26 mouse cellular contexts compared by ENCODE assay signal in genomic region chr13:50999738-51000137, GRCm38 (mm10).
DNase-seq lines count a peak whose midpoint lies in the region; ATAC-seq and TF ChIP-seq lines count a peak whose summit lies in the region.
"Had no signal": no experiment of that assay in that cellular context is flagged by ENCODE, and none has a peak within 500 bp of the region (broad histone marks: within the 10 kb centered on the region; RNA-seq: fewer than 3 reads in every experiment).

No protein-coding gene starts in this region.

- 57% methylated on average over 4 of the region's 4 CpGs for WGBS in forebrain, postnatal 0 days
- 82% methylated on average over 4 of the region's 4 CpGs for WGBS in forebrain, embryonic 11.5 days
- WGBS in kidney, postnatal 0 days = 55% methylated on average over 4 of the region's 4 CpGs

- no peaks in the 10 kb centered on the region for H3K9me3 ChIP-seq in forebrain, postnatal 0 days (ENCODE audit: low read length)
- H3K9me3 ChIP-seq in forebrain, embryonic 11.5 days (ENCODE audit: control insufficient read depth, low read length) = no peaks in the 10 kb centered on the region
- no peaks in the 10 kb centered on the region for H3K9me3 ChIP-seq in kidney, postnatal 0 days (replicated peaks; ENCODE audit: low read length)
- H3K9me3 ChIP-seq: embryonic facial prominence, embryonic 15.5 days; forebrain, embryonic 12.5 days; heart, embryonic 15.5 days; hindbrain, embryonic 10.5 days; hindbrain, embryonic 15.5 days had no signal

- H3K27ac ChIP-seq in forebrain, postnatal 0 days (ENCODE audit: low read depth, low read length) = no peak overlapping the region
- no peak overlapping the region for H3K27ac ChIP-seq in forebrain, embryonic 11.5 days (ENCODE audit: low read depth, low read length)
- H3K27ac ChIP-seq in kidney, postnatal 0 days = no peak overlapping the region
- peak overlapping the region; percentile 43; the same call in 1 of the 2 replicates for H3K27ac ChIP-seq in testis, adult 2 months (ENCODE audit: control insufficient read depth, insufficient read depth, low read depth, low read length)
- H3K27ac ChIP-seq: embryonic facial prominence, embryonic 15.5 days; forebrain, embryonic 12.5 days; heart, embryonic 15.5 days; hindbrain, embryonic 10.5 days; hindbrain, embryonic 15.5 days had no signal

- no peak overlapping the region for H3K9ac ChIP-seq in forebrain, postnatal 0 days
- no peak overlapping the region for H3K9ac ChIP-seq in forebrain, embryonic 11.5 days (ENCODE audit: low read length)
- no peak overlapping the region for H3K9ac ChIP-seq in kidney, postnatal 0 days (ENCODE audit: low read depth, low read length)
- H3K9ac ChIP-seq: embryonic facial prominence, embryonic 15.5 days; forebrain, embryonic 12.5 days; heart, embryonic 12.5 days; heart, embryonic 15.5 days; hindbrain, embryonic 15.5 days had no signal

- no peak overlapping the region for H3K4me3 ChIP-seq in forebrain, postnatal 0 days (ENCODE audit: low read depth, low read length)
- H3K4me3 ChIP-seq in forebrain, embryonic 11.5 days (ENCODE audit: low read depth, low read length) = no peak overlapping the region
- H3K4me3 ChIP-seq in kidney, postnatal 0 days (replicated peaks; ENCODE audit: low read depth, low read length) = no peak overlapping the region
- no peak overlapping the region for H3K4me3 ChIP-seq in testis, adult 2 months (ENCODE audit: control insufficient read depth, low read depth, low read length)
- H3K4me3 ChIP-seq: embryonic facial prominence, embryonic 15.5 days; forebrain, embryonic 12.5 days; heart, embryonic 12.5 days; heart, embryonic 15.5 days; hindbrain, embryonic 10.5 days; hindbrain, embryonic 15.5 days had no signal

- no peak for TF ChIP-seq POLR2A in testis, adult 2 months (IDR thresholded peaks at IDR 0.05; ENCODE audit: control insufficient read depth, low read depth, low read length)

- ATAC-seq in forebrain, postnatal 0 days = peak; percentile 79
- no peak for ATAC-seq in forebrain, embryonic 11.5 days (replicated peaks; ENCODE audit: low FRiP score)
- ATAC-seq in kidney, postnatal 0 days (replicated peaks; ENCODE audit: low FRiP score, low read depth) = no peak
- ATAC-seq: CD4-positive, CD25-positive, alpha-beta regulatory T cell, adult 4 months; inflammation-experienced regulatory T-cells, adult 6 months; intestine, embryonic 16.5 days had no signal

- no peaks in the 10 kb centered on the region for H3K4me1 ChIP-seq in forebrain, postnatal 0 days (ENCODE audit: insufficient read depth)
- no peaks in the 10 kb centered on the region for H3K4me1 ChIP-seq in forebrain, embryonic 11.5 days (replicated peaks; ENCODE audit: control insufficient read depth, insufficient read depth, low read length)
- H3K4me1 ChIP-seq in kidney, postnatal 0 days (replicated peaks; ENCODE audit: insufficient read depth, low read length) = no peaks in the 10 kb centered on the region
- H3K4me1 ChIP-seq in testis, adult 2 months (ENCODE audit: control insufficient read depth, insufficient read depth, low read length) = peaks cover 3% of the 10 kb centered on the region; the same call in 1 of the 2 replicates
- H3K4me1 ChIP-seq: embryonic facial prominence, embryonic 15.5 days; forebrain, embryonic 12.5 days; heart, embryonic 12.5 days; heart, embryonic 15.5 days; hindbrain, embryonic 10.5 days; hindbrain, embryonic 15.5 days had no signal

- TF ChIP-seq CTCF in forebrain, postnatal 0 days (IDR thresholded peaks at IDR 0.05; ENCODE audit: low read depth) = no peak
- TF ChIP-seq CTCF in kidney, postnatal 0 days (IDR thresholded peaks at IDR 0.05; ENCODE audit: low read depth) = no peak
- no peak for TF ChIP-seq CTCF in testis, adult 2 months (IDR thresholded peaks at IDR 0.05; ENCODE audit: control insufficient read depth, insufficient read depth, insufficient replicate concordance, low read depth, low read length)

- H3K36me3 ChIP-seq in forebrain, postnatal 0 days (ENCODE audit: insufficient read depth) = no peaks in the 10 kb centered on the region
- H3K36me3 ChIP-seq in forebrain, embryonic 11.5 days (ENCODE audit: control insufficient read depth, insufficient read depth, low read length) = no peaks in the 10 kb centered on the region
- no peaks in the 10 kb centered on the region for H3K36me3 ChIP-seq in kidney, postnatal 0 days (ENCODE audit: insufficient read depth, low read length)
- no peaks in the 10 kb centered on the region for H3K36me3 ChIP-seq in testis, adult 2 months (ENCODE audit: control insufficient read depth, insufficient read depth, low read length)
- H3K36me3 ChIP-seq: embryonic facial prominence, embryonic 15.5 days; forebrain, embryonic 12.5 days; heart, embryonic 12.5 days; heart, embryonic 15.5 days; hindbrain, embryonic 10.5 days; hindbrain, embryonic 15.5 days had no signal

- peak; percentile 24 for DNase-seq in forebrain, postnatal 0 days
- DNase-seq in forebrain, embryonic 11.5 days (ENCODE audit: low spot score) = no peak
- peak; percentile 23 for DNase-seq in kidney, postnatal 0 days (ENCODE audit: low spot score)
- DNase-seq in kidney, postnatal 36 days = no peak
- DNase-seq in testis, postnatal 14 days (ENCODE audit: low spot score) = no peak
- DNase-seq: adrenal gland, adult 2 months; adrenal gland, postnatal 25 days; cerebellum, adult 11-12 months; cerebellum, adult 8-10 months; cerebellum, postnatal 10 days; cerebellum, postnatal 36 days; embryo, embryonic 11 days; gastrocnemius, postnatal 25 days; heart, adult 18-20 months; heart, postnatal 10 days; heart, postnatal 36 days had no signal

- no peaks in the 10 kb centered on the region for H3K27me3 ChIP-seq in forebrain, postnatal 0 days (ENCODE audit: insufficient read depth, low read length)
- H3K27me3 ChIP-seq in forebrain, embryonic 11.5 days (ENCODE audit: control insufficient read depth, insufficient read depth, low read length) = no peaks in the 10 kb centered on the region
- H3K27me3 ChIP-seq in kidney, postnatal 0 days (ENCODE audit: insufficient read depth, low read length) = no peaks in the 10 kb centered on the region
- no peaks in the 10 kb centered on the region for H3K27me3 ChIP-seq in testis, adult 2 months (ENCODE audit: control insufficient read depth, insufficient read depth, low read length)
- H3K27me3 ChIP-seq: embryonic facial prominence, embryonic 15.5 days; forebrain, embryonic 12.5 days; heart, embryonic 12.5 days; heart, embryonic 15.5 days; hindbrain, embryonic 15.5 days had no signal

- H3K4me2 ChIP-seq in forebrain, postnatal 0 days (ENCODE audit: low read depth) = no peak overlapping the region
- no peak overlapping the region for H3K4me2 ChIP-seq in forebrain, embryonic 11.5 days (ENCODE audit: low read depth, low read length, severe bottlenecking)
- H3K4me2 ChIP-seq in kidney, postnatal 0 days (ENCODE audit: low read length) = no peak overlapping the region
- H3K4me2 ChIP-seq: embryonic facial prominence, embryonic 15.5 days; forebrain, embryonic 12.5 days; heart, embryonic 12.5 days; heart, embryonic 15.5 days; hindbrain, embryonic 15.5 days had no signal

Comparison
In these comparisons a context has a peak if more than half of its experiments do, and no peak if none do; other contexts are left out.
1. DNase-seq: peak in forebrain, postnatal 0 days (single experiment) and kidney, postnatal 0 days (single experiment); none in forebrain, embryonic 11.5 days (single experiment), kidney, postnatal 36 days (0 of 2) and testis, postnatal 14 days (single experiment).